Comparison of ENCODE assay signal across 7 mouse cellular contexts in genomic region chr11:3539111-3539825, GRCm38 (mm10). TPM values are rescaled to one million over a fixed set of nuclear protein-coding genes. Genes with fewer than 3 reads are reported as not detected.
DNase-seq lines count a peak whose midpoint lies in the region; ATAC-seq lines count a peak whose summit lies in the region.

No protein-coding gene starts in this region.

- peak; percentile 65 for ATAC-seq in granulocyte monocyte progenitor cell, adult 5-6 weeks (replicated peaks; ENCODE audit: poor library complexity, severe bottlenecking)
- peak; percentile 93 for ATAC-seq in midbrain, embryonic 13.5 days

- H3K27me3 ChIP-seq in embryonic facial prominence, embryonic 10.5 days (replicated peaks; ENCODE audit: low read depth, poor library complexity, severe bottlenecking): no peaks in the 10 kb centered on the region
- H3K27me3 ChIP-seq in limb, embryonic 10.5 days (ENCODE audit: low read depth, poor library complexity, severe bottlenecking): no peaks in the 10 kb centered on the region
- H3K27me3 ChIP-seq in midbrain, embryonic 13.5 days: peaks cover 4% of the 10 kb centered on the region; the same call in 1 of the 2 replicates

- peak overlapping the region; percentile 69 for H3K4me3 ChIP-seq in embryonic facial prominence, embryonic 10.5 days
- peak overlapping the region; percentile 70 for H3K4me3 ChIP-seq in limb, embryonic 10.5 days
- H3K4me3 ChIP-seq in midbrain, embryonic 13.5 days (replicated peaks): peak overlapping the region; percentile 49

- H3K9ac ChIP-seq in midbrain, embryonic 13.5 days (replicated peaks): peak overlapping the region; percentile 64

- H3K36me3 ChIP-seq in embryonic facial prominence, embryonic 10.5 days (replicated peaks): peaks cover 7% of the 10 kb centered on the region; the same call in 1 of the 2 replicates
- H3K36me3 ChIP-seq in limb, embryonic 10.5 days: peaks cover 9% of the 10 kb centered on the region; the same call in 1 of the 2 replicates
- H3K36me3 ChIP-seq in midbrain, embryonic 13.5 days: no peaks in the 10 kb centered on the region

- H3K9me3 ChIP-seq in embryonic facial prominence, embryonic 10.5 days: no peaks in the 10 kb centered on the region; the same call in 1 of the 2 replicates
- no peaks in the 10 kb centered on the region for H3K9me3 ChIP-seq in limb, embryonic 10.5 days (replicated peaks)
- no peaks in the 10 kb centered on the region for H3K9me3 ChIP-seq in midbrain, embryonic 13.5 days

- WGBS in embryonic facial prominence, embryonic 10.5 days: 5% methylated on average over 33 of the region's 33 CpGs
- WGBS in limb, embryonic 10.5 days: 5% methylated on average over 33 of the region's 33 CpGs
- whole genome bisulfite sequencing in midbrain, embryonic 13.5 days: 4% methylated on average over 33 of the region's 33 CpGs

- H3K4me1 ChIP-seq in embryonic facial prominence, embryonic 10.5 days: peaks cover 51% of the 10 kb centered on the region
- H3K4me1 ChIP-seq in limb, embryonic 10.5 days: peaks cover 37% of the 10 kb centered on the region
- peaks cover 32% of the 10 kb centered on the region for H3K4me1 ChIP-seq in midbrain, embryonic 13.5 days (replicated peaks)

- H3K27ac ChIP-seq in embryonic facial prominence, embryonic 10.5 days (replicated peaks): peak overlapping the region; percentile 88
- H3K27ac ChIP-seq in limb, embryonic 10.5 days: peak overlapping the region; percentile 89
- no peak overlapping the region for H3K27ac ChIP-seq in midbrain, embryonic 13.5 days

- peak overlapping the region; percentile 56 for H3K4me2 ChIP-seq in midbrain, embryonic 13.5 days (replicated peaks)

- peak; percentile 92 for DNase-seq in adrenal gland, postnatal 10 days
- DNase-seq in embryonic facial prominence, embryonic 10.5 days (ENCODE audit: low spot score): peak; percentile 92
- DNase-seq in kidney, adult 11 months: peak; percentile 98
- peak; percentile 89 for DNase-seq in limb, embryonic 10.5 days (ENCODE audit: low spot score)
- DNase-seq in spleen, adult 12 weeks (ENCODE audit: low spot score): peak; percentile 65

RNA-seq across cellular contexts. Expression of gene Smtn, which starts 1.1 kb away (rescaled TPM):
- 10 to 100 TPM; 63.4 to 81.0 TPM for total RNA-seq in adrenal gland, postnatal 10 days (2021)
- polyA plus RNA-seq in embryonic facial prominence, embryonic 10.5 days (2016; fragmentation: Nextera tagmentation; extraction: Ambion mirVana): 40.5 and 42.6 TPM in 2 replicates
- 7.5 and 10.5 TPM in 2 replicates for total RNA-seq in granulocyte monocyte progenitor cell, adult 5-6 weeks (2014; fragmentation: Nextera tagmentation)
- 7.0 and 8.3 TPM in 2 replicates for total RNA-seq in granulocyte monocyte progenitor cell, adult 5-6 weeks (2017)
- 43.0 and 52.8 TPM in 2 replicates for polyA plus RNA-seq in limb, embryonic 10.5 days (2016; fragmentation: Nextera tagmentation; extraction: Ambion mirVana)
- polyA plus RNA-seq in midbrain, embryonic 13.5 days (2015; fragmentation: Nextera tagmentation; extraction: Ambion mirVana): 15.5 and 18.2 TPM in 2 replicates

RNA-seq across cellular contexts. Expression of gene Selenom, which starts 24.8 kb away (rescaled TPM):
- total RNA-seq in adrenal gland, postnatal 10 days (2021): 10 to 100 TPM; 42.7 to 43.6 TPM
- polyA plus RNA-seq in embryonic facial prominence, embryonic 10.5 days (2016; fragmentation: Nextera tagmentation; extraction: Ambion mirVana): 39.3 and 50.2 TPM in 2 replicates
- total RNA-seq in granulocyte monocyte progenitor cell, adult 5-6 weeks (2014; fragmentation: Nextera tagmentation): 22.0 and 28.8 TPM in 2 replicates
- 17.0 and 21.1 TPM in 2 replicates for total RNA-seq in granulocyte monocyte progenitor cell, adult 5-6 weeks (2017)
- 24.4 and 35.0 TPM in 2 replicates for polyA plus RNA-seq in limb, embryonic 10.5 days (2016; fragmentation: Nextera tagmentation; extraction: Ambion mirVana)
- 30.3 and 32.0 TPM in 2 replicates for polyA plus RNA-seq in midbrain, embryonic 13.5 days (2015; fragmentation: Nextera tagmentation; extraction: Ambion mirVana)

RNA-seq across cellular contexts. Expression of gene Inpp5j, which starts 34.6 kb away (rescaled TPM):
- total RNA-seq in adrenal gland, postnatal 10 days (2021): 1 to 10 TPM in 1 of 2 experiments, under 1 TPM in 1; 0.66 to 1.5 TPM
- 0.13 and 0.25 TPM in 2 replicates for polyA plus RNA-seq in embryonic facial prominence, embryonic 10.5 days (2016; fragmentation: Nextera tagmentation; extraction: Ambion mirVana)
- 0.94 and 1.1 TPM in 2 replicates for total RNA-seq in granulocyte monocyte progenitor cell, adult 5-6 weeks (2014; fragmentation: Nextera tagmentation)
- total RNA-seq in granulocyte monocyte progenitor cell, adult 5-6 weeks (2017): 0.09 and 0.57 TPM in 2 replicates
- polyA plus RNA-seq in limb, embryonic 10.5 days (2016; fragmentation: Nextera tagmentation; extraction: Ambion mirVana): 0.06 and 0.09 TPM in 2 replicates
- 1.4 and 1.7 TPM in 2 replicates for polyA plus RNA-seq in midbrain, embryonic 13.5 days (2015; fragmentation: Nextera tagmentation; extraction: Ambion mirVana)

RNA-seq across cellular contexts. Expression of gene Pla2g3, which starts 51.2 kb away (rescaled TPM):
- under 1 TPM in 1 of 2 experiments, not detected in 1; 0.21 TPM for total RNA-seq in adrenal gland, postnatal 10 days (2021)
- polyA plus RNA-seq in embryonic facial prominence, embryonic 10.5 days (2016; fragmentation: Nextera tagmentation; extraction: Ambion mirVana): 1.6 and 2.0 TPM in 2 replicates
- total RNA-seq in granulocyte monocyte progenitor cell, adult 5-6 weeks (2014; fragmentation: Nextera tagmentation): 0.26 TPM in 1 of 2 replicates, not detected in the other
- not detected in 2 replicates for total RNA-seq in granulocyte monocyte progenitor cell, adult 5-6 weeks (2017)
- polyA plus RNA-seq in limb, embryonic 10.5 days (2016; fragmentation: Nextera tagmentation; extraction: Ambion mirVana): 1.2 and 1.5 TPM in 2 replicates
- 0.52 and 0.67 TPM in 2 replicates for polyA plus RNA-seq in midbrain, embryonic 13.5 days (2015; fragmentation: Nextera tagmentation; extraction: Ambion mirVana)
